Mouse (Mus musculus) small intestine, adult 2 months (tissue): ENCODE results near the gene Lyve1. TPM values are rescaled to one million over a fixed set of nuclear protein-coding genes. Genes with fewer than 3 reads are reported as not detected.

ENCODE experiments used
- H3K27ac ChIP-seq: fragments of 200-500 bp; 2 replicates; pipeline ENCODE4 v1.5.1; 2012; ENCODE audit warnings: low read depth, low read length, control low read depth, inconsistent platforms; ENCODE audit not compliant: insufficient read depth
- H3K27me3 ChIP-seq: fragments of 200-500 bp; 2 replicates; pipeline ENCODE4 v1.6.1; 2012; ENCODE audit warnings: mild to moderate bottlenecking, moderate library complexity, low read length, inconsistent platforms; ENCODE audit not compliant: control insufficient read depth, insufficient read depth
- H3K36me3 ChIP-seq: fragments of 200-500 bp; 2 replicates; pipeline ENCODE4 v1.6.1; 2012; ENCODE audit warnings: mild to moderate bottlenecking, low read length, control low read depth, inconsistent platforms; ENCODE audit not compliant: control insufficient read depth, insufficient read depth
- H3K4me1 ChIP-seq: fragments of 200-500 bp; 2 replicates; pipeline ENCODE4 v1.6.1; 2012; ENCODE audit warnings: low read length, inconsistent platforms, mixed read lengths; ENCODE audit not compliant: control insufficient read depth, insufficient read depth, insufficient read length
- H3K4me3 ChIP-seq: fragments of 200-500 bp; 2 replicates; pipeline ENCODE4 v1.5.1; 2012; ENCODE audit warnings: low read depth, mild to moderate bottlenecking, control low read depth, inconsistent platforms, low read length, moderate library complexity
- CTCF ChIP-seq: fragments of 200-500 bp; IDR thresholded peaks from 2 replicates; pipeline ENCODE4 v1.5.1; 2012; ENCODE audit warnings: low read depth, mild to moderate bottlenecking, control low read depth, inconsistent platforms, low read length, moderate library complexity, mixed read lengths; ENCODE audit not compliant: insufficient replicate concordance, insufficient read length; ENCODE audit errors: extremely low read depth
- POLR2A ChIP-seq: fragments of 200-500 bp; IDR thresholded peaks from 2 replicates; pipeline ENCODE4 v1.6.1; 2012; ENCODE audit warnings: low read depth, mild to moderate bottlenecking, control low read depth, inconsistent platforms, low read length, moderate library complexity
- WGBS: fragments of 180-500 bp; shearing (Covaris S2); methylation state at CpG from one replicate; pipeline ENCODE4 v1.1.7; 2018; 5-methylcytosine and 5-hydroxymethylcytosine counted together
- polyA plus RNA-seq: library from polyadenylated mRNA; depleted of rRNA; stranded (reverse); fragments of >200 nt; gene quantifications from 2 replicates; pipeline ENCODE4 v1.2.3, GENCODE M21; 2012

Gene Lyve1
- polyA plus RNA-seq, 1 experiment: 8.9 TPM

GRCm38 (mm10) chr7:110854519-110854918 lies 8.5 kb downstream of the Lyve1 start:
- Histone ChIP-seq H3K4me1 (peaks cover 38% of the 10 kb centered on the region; the same call in 1 of the 2 replicates), H3K36me3 (no peaks in the 10 kb centered on the region), H3K27me3 (no peaks in the 10 kb centered on the region), H3K4me3 (no peak overlapping the region), H3K27ac (peak overlapping the region; percentile 35)
- WGBS: 22% methylated on average over 3 of the region's 3 CpGs
- TF ChIP-seq POLR2A (no peak), CTCF (no peak)

- Histone ChIP-seq H3K36me3 (no peaks in the 10 kb centered on the region), H3K4me3 (no peak overlapping the region), H3K4me1 (peaks cover 31% of the 10 kb centered on the region; the same call in 1 of the 2 replicates), H3K27ac (peak overlapping the region; percentile 35), H3K27me3 (no peaks in the 10 kb centered on the region)
- TF ChIP-seq CTCF (no peak), POLR2A (no peak)
- WGBS: 30% methylated on average over 10 of the region's 10 CpGs
Observed at GRCm38 (mm10) chr7:110853611-110854010, 9.4 kb downstream of the Lyve1 start.

GRCm38 (mm10) chr7:110851541-110852203 lies 11.4 kb downstream of the Lyve1 start:
- TF ChIP-seq POLR2A (no peak), CTCF (no peak)
- H3K4me1 ChIP-seq: peaks cover 27% of the 10 kb centered on the region; the same call in 1 of the 2 replicates
- no peaks in the 10 kb centered on the region for H3K36me3 ChIP-seq
- H3K4me3 ChIP-seq: no peak overlapping the region
- 44% methylated on average over 7 of the region's 7 CpGs for WGBS
- peak overlapping the region; percentile 80 for H3K27ac ChIP-seq
- H3K27me3 ChIP-seq: no peaks in the 10 kb centered on the region

GRCm38 (mm10) chr7:110848371-110848770 lies 14.7 kb downstream of the Lyve1 start:
- H3K27me3 ChIP-seq: no peaks in the 10 kb centered on the region
- no peaks in the 10 kb centered on the region for H3K36me3 ChIP-seq
- no peak overlapping the region for H3K4me3 ChIP-seq
- TF ChIP-seq CTCF: no peak
- no peak for TF ChIP-seq POLR2A
- H3K4me1 ChIP-seq: peaks cover 10% of the 10 kb centered on the region; the same call in 1 of the 2 replicates
- 78% methylated on average over 1 of the region's 1 CpGs for WGBS
- no peak overlapping the region for H3K27ac ChIP-seq

- Histone ChIP-seq H3K36me3 (no peaks in the 10 kb centered on the region), H3K27ac (no peak overlapping the region), H3K4me1 (peaks cover 12% of the 10 kb centered on the region; the same call in 1 of the 2 replicates), H3K4me3 (no peak overlapping the region), H3K27me3 (no peaks in the 10 kb centered on the region)
- WGBS: 85% methylated on average over 2 of the region's 2 CpGs
- TF ChIP-seq CTCF: no peak
- TF ChIP-seq POLR2A: no peak
Observed at GRCm38 (mm10) chr7:110847321-110847720, 15.7 kb downstream of the Lyve1 start.

GRCm38 (mm10) chr7:110843916-110844874 lies 18.8 kb downstream of the Lyve1 start, which contains the start of gene Rnf141:
TSS of gene Rnf141 (minus strand) at chr7:110844457.
- TF ChIP-seq POLR2A (peak; percentile 62), CTCF (peak; percentile 38; the same call in 1 of the 2 replicates)
- H3K27ac ChIP-seq: peak within 1 kb of the TSS; percentile 95
- peaks cover 4% of the 10 kb centered on the region; the same call in 1 of the 2 replicates for H3K4me1 ChIP-seq
- H3K36me3 ChIP-seq: no peaks in the 10 kb centered on the region
- WGBS: under 1% methylated on average over 42 of the region's 42 CpGs
- H3K27me3 ChIP-seq: no peaks in the 10 kb centered on the region
- H3K4me3 ChIP-seq: peak within 1 kb of the TSS; percentile 91

GRCm38 (mm10) chr7:110840332-110840731 lies 22.7 kb downstream of the Lyve1 start:
- peaks cover 4% of the 10 kb centered on the region; the same call in 1 of the 2 replicates for H3K4me1 ChIP-seq
- H3K4me3 ChIP-seq: no peak overlapping the region
- TF ChIP-seq CTCF: no peak
- no peak for TF ChIP-seq POLR2A
- no peak overlapping the region; the same call in 1 of the 2 replicates for H3K27ac ChIP-seq
- peaks cover 9% of the 10 kb centered on the region for H3K36me3 ChIP-seq
- no peaks in the 10 kb centered on the region for H3K27me3 ChIP-seq
- 32% methylated on average over 4 of the region's 4 CpGs for WGBS
